Mouse (Mus musculus) yolk sac, embryonic 10.5 days (tissue): Measurements from ENCODE around the gene Morf4l1.
"Not testable (repeated sequence)": the region's sequence is repeated elsewhere in the genome, so short reads cannot be mapped to it uniquely, and the experiment has no call there.

ENCODE experiments used
- DNase-seq: peaks from one replicate; pipeline ENCODE4 v3.0.0-alpha.2; 2017; ENCODE audit warnings: low spot score

Gene Morf4l1

GRCm38 (mm10) chr9:90060574-90060875, 54.0 kb downstream of the Morf4l1 start:
- no peak for DNase-seq

DNA sequence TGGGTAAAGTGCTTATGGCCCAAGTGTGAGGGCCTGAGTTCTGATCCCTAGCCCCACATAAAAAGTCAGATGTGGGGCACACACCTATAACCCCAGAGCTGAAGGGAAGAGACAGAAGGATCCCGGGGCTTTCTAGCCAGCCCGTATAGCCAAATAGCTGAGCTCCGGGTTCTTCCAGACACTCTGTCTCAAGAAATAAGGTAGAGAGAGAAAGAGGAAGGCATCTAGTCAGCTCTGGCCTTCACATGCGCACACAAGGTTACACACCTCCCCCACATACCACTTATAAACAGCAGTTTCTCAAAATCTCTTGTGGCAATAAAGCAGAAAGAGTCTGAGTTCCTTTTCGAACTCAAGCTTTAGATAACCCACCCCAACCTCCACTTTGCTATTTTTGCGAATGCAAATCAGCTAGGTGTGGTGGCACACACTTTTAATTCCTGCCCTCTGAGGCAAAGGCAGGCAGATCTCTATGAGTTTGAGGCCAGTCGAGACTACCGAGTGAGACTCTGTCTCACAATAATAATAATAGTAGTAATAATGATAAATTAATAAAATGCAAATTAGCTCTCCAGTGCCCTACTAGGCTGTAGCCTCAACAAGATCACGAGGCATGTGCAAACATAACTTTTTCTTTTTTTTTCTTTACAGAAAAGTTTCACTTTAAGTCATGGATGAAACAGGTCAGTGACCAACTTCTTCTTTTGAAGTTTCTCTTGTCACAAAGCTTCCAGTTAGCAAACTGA, 54.6 kb downstream of the Morf4l1 start:
- DNase-seq, result no peak

DNA sequence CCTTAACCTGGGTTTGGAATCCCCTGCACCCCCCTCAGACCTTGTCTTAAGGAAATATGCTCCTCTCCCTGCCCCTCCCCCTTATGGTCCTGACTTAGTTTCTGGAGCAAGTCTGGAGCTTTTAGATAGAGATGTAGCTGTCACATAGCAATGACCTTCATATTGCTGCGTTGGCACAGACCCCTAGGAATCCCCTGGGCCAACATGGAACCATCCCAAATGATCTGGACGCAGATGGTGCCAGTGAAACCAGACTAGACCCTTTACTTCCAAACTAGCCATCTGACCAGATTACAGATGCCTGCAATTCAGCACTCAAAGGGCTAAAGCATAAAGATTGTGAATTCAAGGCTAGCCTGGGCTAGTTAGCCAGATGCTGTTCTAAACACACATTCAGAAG, 57.9 kb downstream of the Morf4l1 start:
- DNase-seq, result no peak

DNA sequence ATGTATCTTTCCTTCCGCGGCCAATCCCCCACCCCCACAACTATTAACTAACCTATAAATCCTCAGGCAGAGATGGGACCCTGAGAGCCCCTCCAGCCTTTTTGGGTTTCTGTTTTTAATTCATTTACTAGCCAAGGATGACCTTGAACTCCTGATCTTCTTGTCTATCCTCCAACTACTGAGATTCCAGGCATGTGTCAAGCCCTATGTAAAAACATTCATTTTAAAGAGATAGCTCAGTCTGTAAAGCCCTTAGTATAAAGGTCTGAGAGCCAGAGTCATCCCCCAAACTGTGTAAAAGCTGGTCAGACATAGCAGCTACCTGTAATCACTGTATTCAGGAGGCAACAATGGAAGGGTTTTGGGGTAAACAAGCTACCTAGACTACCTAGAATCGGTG, 58.7 kb downstream of the Morf4l1 start:
- DNase-seq, result no peak

GRCm38 (mm10) chr9:90055409-90055808, 59.2 kb downstream of the Morf4l1 start:
- no peak for DNase-seq

DNA sequence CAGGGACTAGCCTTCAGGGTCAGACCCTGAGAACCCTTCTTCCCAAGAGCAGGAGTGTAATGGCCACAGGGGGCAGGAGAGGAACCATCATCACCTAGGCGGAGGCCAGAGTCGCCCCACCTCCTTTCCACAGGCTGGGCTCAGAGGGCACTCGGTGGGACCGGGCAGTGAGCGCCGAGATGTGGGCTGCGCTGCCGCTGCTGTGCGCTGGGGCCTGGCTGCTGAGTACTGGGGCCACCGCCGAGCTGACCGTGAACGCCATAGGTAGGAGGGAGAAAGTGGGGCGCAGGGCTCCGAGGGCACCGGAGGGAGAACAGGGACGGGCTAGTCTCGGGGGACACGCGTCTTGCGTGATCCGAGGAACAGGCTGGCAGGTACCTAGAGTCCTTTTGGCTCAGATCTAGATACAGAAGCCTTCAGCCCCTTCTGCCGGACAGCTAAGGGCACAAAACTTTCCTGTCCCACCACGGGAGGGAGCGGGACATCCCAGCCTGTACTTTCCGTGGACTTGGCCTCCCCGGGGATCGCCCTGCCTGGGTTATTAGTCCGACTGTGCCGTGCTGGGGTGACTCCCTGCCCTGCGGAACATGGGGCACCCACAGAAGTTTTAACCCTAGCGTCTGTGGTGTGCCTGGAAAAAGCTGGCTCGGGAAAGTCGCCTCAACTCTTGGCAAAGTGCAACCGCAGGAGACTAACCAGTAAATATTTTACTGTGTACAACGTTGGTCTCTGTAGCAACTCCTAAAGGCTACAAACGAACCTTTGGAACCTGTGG, 60.0 kb downstream of the Morf4l1 start:
- DNase-seq, result peak; percentile 84

DNA sequence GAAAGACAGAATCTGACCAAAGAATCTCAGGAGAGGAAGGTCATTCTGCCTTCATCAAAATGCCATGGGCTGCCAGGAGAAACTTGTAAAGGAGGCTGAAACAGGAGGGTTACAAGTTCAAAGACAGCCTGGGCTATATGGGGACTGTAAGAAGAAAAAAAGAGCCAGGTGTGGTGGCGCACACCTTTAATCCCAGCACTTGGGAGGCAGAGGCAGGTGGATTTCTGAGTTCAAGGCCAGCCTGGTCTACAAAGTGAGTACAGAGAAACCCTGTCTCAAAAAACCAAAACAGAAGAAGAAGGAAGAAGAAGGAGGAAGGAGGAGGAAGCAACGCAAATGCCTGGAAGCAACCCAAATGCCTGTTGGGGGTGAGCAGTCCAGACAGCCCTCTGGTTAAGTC, 60.7 kb downstream of the Morf4l1 start, which contains the start of gene Ctsh:
Ctsh (plus strand) TSS at position 301 of the 400 bp plus-strand sequence.
- DNase-seq, result no peak

DNA sequence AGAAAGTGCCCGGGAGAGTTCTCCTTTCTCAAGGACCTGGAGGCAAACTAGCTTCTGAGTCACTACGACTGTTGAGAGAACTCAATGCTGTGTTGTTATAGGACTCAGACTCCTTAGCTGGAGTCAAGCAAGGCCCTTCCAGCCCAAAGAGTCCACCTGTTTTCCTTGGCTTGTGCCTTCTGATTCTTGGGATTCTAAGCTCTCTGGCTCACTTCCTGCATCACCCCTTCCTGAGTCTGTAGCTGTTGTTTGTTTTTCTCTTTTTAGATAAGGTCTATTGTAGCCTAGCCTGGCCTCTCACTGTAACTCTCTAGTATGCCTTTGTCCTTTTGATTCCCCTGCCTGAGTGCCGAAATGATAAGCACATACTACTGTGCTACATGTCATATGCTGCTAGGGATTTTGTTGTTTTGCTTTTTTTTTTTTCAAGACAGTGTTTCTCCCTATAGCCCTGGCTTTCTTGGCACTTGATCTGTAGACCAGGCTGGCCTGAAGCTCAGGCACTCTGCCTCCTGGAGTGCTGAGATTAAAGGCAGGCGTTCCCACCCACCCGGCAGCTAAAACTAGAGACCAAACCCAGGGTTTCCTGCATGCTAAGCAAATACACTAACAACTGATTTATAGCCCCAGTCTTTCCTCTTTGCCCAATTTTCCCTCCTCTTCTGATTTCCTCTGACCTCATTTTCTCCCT, 66.5 kb downstream of the Morf4l1 start:
- DNase-seq, result no peak

GRCm38 (mm10) chr9:90045191-90045590, 69.4 kb downstream of the Morf4l1 start:
- DNase-seq, result no peak

DNA sequence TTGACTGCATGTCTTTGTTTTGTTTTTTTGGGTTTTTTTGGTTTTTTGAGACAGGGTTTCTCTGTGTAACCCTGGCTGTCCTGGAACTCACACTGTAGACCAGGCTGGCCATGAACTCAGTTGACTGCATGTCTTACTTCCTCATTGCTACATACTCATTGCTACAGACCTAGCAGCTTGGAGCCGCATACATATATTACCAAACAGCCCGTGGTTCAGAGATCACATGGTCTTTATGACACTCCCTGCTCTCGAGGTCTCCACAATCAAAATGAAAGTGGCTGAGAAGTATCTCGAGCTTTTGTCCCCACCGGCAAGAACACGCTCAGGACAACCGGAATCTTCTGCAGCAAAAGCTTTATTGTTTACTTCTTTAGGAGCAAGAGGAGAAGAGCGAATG, 71.7 kb downstream of the Morf4l1 start:
- not testable (repeated sequence) for DNase-seq
